Mouse (Mus musculus): ENCODE measurements at regions not wholly inside any gene's neighbourhood (a gene's known extent, or its start where the extent isn't known, plus 50 kb on each side); places are given as distances from the start of the nearest gene placed in this dataset.

GRCm38 (mm10) chr7:63020042-63020441, 192.3 kb downstream of the Chrna7 start:
- no peak for DNase-seq (ENCODE audit: low read depth, low spot score)

GRCm38 (mm10) chr7:63018859-63019575, 193.4 kb downstream of the Chrna7 start:
- DNase-seq (ENCODE audit: low read depth, low spot score) = no peak

- DNase-seq (ENCODE audit: low read depth, low spot score) = peak; percentile 46
These were observed 157.6 kb upstream of the A26c2 start for GRCm38 (mm10) chr7:62981109-62981508.

Measured in ES-CJ7 (cell line).